Mouse (Mus musculus) cerebral cortex, adult 2 months (tissue): Measurements from ENCODE around the gene Dyrk2.

ENCODE experiments used
- WGBS: fragments of 180-500 bp; shearing (Covaris S2); methylation state at CpG from one replicate; pipeline ENCODE4 v1.1.7; 2018; 5-methylcytosine and 5-hydroxymethylcytosine counted together

Gene Dyrk2

GRCm38 (mm10) chr10:118870201-118870980 is at the start of gene Dyrk2:
Gene Dyrk2, minus strand, starts transcription at chr10:118870209.
- WGBS, result 23% methylated on average over 16 of the region's 16 CpGs

- 36% methylated on average over 10 of the region's 10 CpGs for WGBS
Observed at GRCm38 (mm10) chr10:118902625-118903024, 32.6 kb upstream of the Dyrk2 start.

GRCm38 (mm10) chr10:118893645-118894044 is 23.6 kb upstream of the Dyrk2 start:
- WGBS, result 86% methylated on average over 3 of the region's 3 CpGs

GRCm38 (mm10) chr10:118884126-118884525 is 14.1 kb upstream of the Dyrk2 start:
- 98% methylated on average over 2 of the region's 2 CpGs for WGBS

- WGBS, result 85% methylated on average over 11 of the region's 11 CpGs
Observed at GRCm38 (mm10) chr10:118883317-118883716, 13.3 kb upstream of the Dyrk2 start.

- 82% methylated on average over 12 of the region's 12 CpGs for WGBS
Observed at GRCm38 (mm10) chr10:118882258-118882885, 12.4 kb upstream of the Dyrk2 start.

- WGBS, result 94% methylated on average over 2 of the region's 2 CpGs
Observed at GRCm38 (mm10) chr10:118880776-118881175, 10.8 kb upstream of the Dyrk2 start.

GRCm38 (mm10) chr10:118872196-118872595 is 2.2 kb upstream of the Dyrk2 start:
- 66% methylated on average over 2 of the region's 2 CpGs for WGBS

- under 1% methylated on average over 16 of the region's 16 CpGs for WGBS
Observed at GRCm38 (mm10) chr10:118869591-118870001, 413 bp downstream of the Dyrk2 start.

GRCm38 (mm10) chr10:118868601-118869590 is 1.1 kb downstream of the Dyrk2 start:
- WGBS, result under 1% methylated on average over 110 of the region's 130 CpGs

- under 1% methylated on average over 55 of the region's 62 CpGs for WGBS
Observed at GRCm38 (mm10) chr10:118867896-118868600, 2.0 kb downstream of the Dyrk2 start.

- 14% methylated on average over 16 of the region's 16 CpGs for WGBS
Observed at GRCm38 (mm10) chr10:118867304-118867895, 2.6 kb downstream of the Dyrk2 start.

- 89% methylated on average over 7 of the region's 7 CpGs for WGBS
Observed at GRCm38 (mm10) chr10:118864976-118865375, 5.0 kb downstream of the Dyrk2 start.

- 50% methylated on average over 8 of the region's 8 CpGs for WGBS
Observed at GRCm38 (mm10) chr10:118863611-118864010, 6.4 kb downstream of the Dyrk2 start.

GRCm38 (mm10) chr10:118862233-118862632 is 7.8 kb downstream of the Dyrk2 start:
- WGBS, result 38% methylated on average over 4 of the region's 4 CpGs

- 84% methylated on average over 11 of the region's 11 CpGs for WGBS
Observed at GRCm38 (mm10) chr10:118861234-118862025, 8.6 kb downstream of the Dyrk2 start.

- WGBS, result 96% methylated on average over 21 of the region's 21 CpGs
Observed at GRCm38 (mm10) chr10:118859655-118860054, 10.4 kb downstream of the Dyrk2 start.

GRCm38 (mm10) chr10:118854641-118855040 is 15.4 kb downstream of the Dyrk2 start:
- 78% methylated on average over 9 of the region's 9 CpGs for WGBS

GRCm38 (mm10) chr10:118852554-118852953 is 17.5 kb downstream of the Dyrk2 start:
- 55% methylated on average over 16 of the region's 16 CpGs for WGBS

GRCm38 (mm10) chr10:118848501-118848900 is 21.5 kb downstream of the Dyrk2 start:
- 86% methylated on average over 4 of the region's 4 CpGs for WGBS
